Mouse (Mus musculus): Measurements from ENCODE around the gene Psmd13. TPM values are rescaled to one million over a fixed set of nuclear protein-coding genes. Genes with fewer than 3 reads are reported as not detected.

The Psmd13 gene
- polyA plus RNA-seq, 1 experiment from 2014 or later: 197 TPM

DNA sequence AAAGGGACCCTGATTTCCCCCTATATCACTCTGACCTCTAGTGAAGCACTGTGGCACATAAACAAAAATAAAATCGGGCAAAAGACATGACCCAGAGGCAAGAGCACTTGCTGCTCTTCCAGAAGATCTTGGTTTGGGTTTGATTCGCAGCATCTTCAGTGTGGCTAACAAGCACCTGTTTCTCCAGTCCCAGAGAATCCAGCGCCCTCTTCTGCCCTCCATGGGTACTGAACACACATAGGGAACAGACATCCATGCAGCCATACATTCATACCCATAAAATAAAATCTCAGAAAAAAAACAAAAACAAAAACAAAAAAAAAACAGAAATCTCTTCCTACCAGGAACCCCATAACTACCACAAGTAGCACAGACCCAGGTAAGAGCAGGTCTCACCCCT, 56.7 kb downstream of the Psmd13 start:
- Histone ChIP-seq H3K36me3 (ENCODE audit: control insufficient read depth, insufficient read depth, low read length) (no peaks in the 10 kb centered on the region), H3K4me3 (ENCODE audit: low read length) (no peak overlapping the region), H3K27me3 (replicated peaks; ENCODE audit: control insufficient read depth, insufficient read depth, low read length) (no peaks in the 10 kb centered on the region), H3K4me2 (ENCODE audit: low read depth, low read length) (no peak overlapping the region), H3K27ac (ENCODE audit: low read length) (no peak overlapping the region), H3K9me3 (ENCODE audit: control insufficient read depth, low read length) (no peaks in the 10 kb centered on the region), H3K9ac (ENCODE audit: low read depth, low read length) (no peak overlapping the region), H3K4me1 (ENCODE audit: control insufficient read depth, insufficient read depth, low read length) (peaks cover 27% of the 10 kb centered on the region)
- WGBS: 49% methylated on average over 3 of the region's 3 CpGs
- no peak for ATAC-seq

DNA sequence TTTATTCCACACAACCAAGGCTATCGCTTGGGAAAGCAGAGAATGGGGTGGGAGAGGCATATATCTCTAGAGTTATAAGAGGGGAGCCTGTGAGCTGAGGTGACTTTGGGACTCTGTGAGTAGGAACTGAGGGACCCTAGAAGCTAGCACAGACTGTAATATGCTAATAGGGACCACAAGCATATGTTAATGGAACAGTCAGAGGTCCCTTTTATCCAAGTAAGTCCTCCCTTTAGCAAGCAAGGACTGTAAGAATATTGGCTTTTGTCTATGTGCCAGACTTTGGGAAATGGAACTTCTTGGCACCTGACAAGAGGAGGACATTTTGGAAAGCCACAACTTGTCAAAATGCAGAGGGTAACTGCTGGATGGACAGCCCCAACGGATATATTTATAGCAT, 57.1 kb downstream of the Psmd13 start:
- no peak overlapping the region for H3K9ac ChIP-seq (ENCODE audit: low read depth, low read length)
- H3K4me1 ChIP-seq (ENCODE audit: control insufficient read depth, insufficient read depth, low read length): peaks cover 27% of the 10 kb centered on the region
- H3K27me3 ChIP-seq (replicated peaks; ENCODE audit: control insufficient read depth, insufficient read depth, low read length): no peaks in the 10 kb centered on the region
- no peaks in the 10 kb centered on the region for H3K9me3 ChIP-seq (ENCODE audit: control insufficient read depth, low read length)
- no peak overlapping the region for H3K4me3 ChIP-seq (ENCODE audit: low read length)
- ATAC-seq: no peak
- 39% methylated on average over 2 of the region's 2 CpGs for WGBS
- H3K36me3 ChIP-seq (ENCODE audit: control insufficient read depth, insufficient read depth, low read length): no peaks in the 10 kb centered on the region
- H3K27ac ChIP-seq (ENCODE audit: low read length): no peak overlapping the region
- no peak overlapping the region for H3K4me2 ChIP-seq (ENCODE audit: low read depth, low read length)

DNA sequence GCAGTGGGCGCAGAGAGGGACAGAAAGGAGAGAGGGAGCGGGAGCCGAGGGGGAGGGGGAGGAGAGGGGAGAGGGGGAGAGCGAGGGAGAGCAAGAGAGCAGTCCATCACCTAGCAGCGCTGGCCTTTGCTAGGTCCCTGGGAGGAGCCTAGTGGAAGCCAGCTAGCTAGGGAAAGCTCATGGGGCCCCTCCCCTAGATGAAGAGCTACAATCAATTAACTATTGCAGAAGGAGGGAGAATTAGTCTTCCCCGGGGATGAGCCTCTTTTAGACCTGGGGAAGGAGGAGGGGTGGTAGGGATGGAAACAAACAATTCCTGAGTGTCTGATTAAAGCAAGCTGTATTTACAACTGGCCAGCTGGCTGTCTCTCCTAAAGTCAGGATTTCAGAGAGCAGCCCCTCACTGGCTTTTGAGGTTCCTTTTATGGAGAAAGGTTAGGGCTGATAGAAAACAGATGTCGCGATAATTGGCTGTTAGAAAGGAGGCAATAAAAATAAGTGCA, 58.0 kb downstream of the Psmd13 start:
- 13% methylated on average over 8 of the region's 8 CpGs for WGBS
- Histone ChIP-seq H3K9me3 (ENCODE audit: control insufficient read depth, low read length) (no peaks in the 10 kb centered on the region), H3K27ac (ENCODE audit: low read length) (peak overlapping the region; percentile 11), H3K27me3 (replicated peaks; ENCODE audit: control insufficient read depth, insufficient read depth, low read length) (no peaks in the 10 kb centered on the region), H3K4me3 (ENCODE audit: low read length) (no peak overlapping the region), H3K36me3 (ENCODE audit: control insufficient read depth, insufficient read depth, low read length) (no peaks in the 10 kb centered on the region), H3K9ac (ENCODE audit: low read depth, low read length) (peak overlapping the region; percentile 12; the same call in 1 of the 2 replicates), H3K4me2 (ENCODE audit: low read depth, low read length) (peak overlapping the region; percentile 13; the same call in 1 of the 2 replicates), H3K4me1 (ENCODE audit: control insufficient read depth, insufficient read depth, low read length) (peaks cover 24% of the 10 kb centered on the region)
- peak; percentile 41; the same call in 1 of the 2 replicates for ATAC-seq

- peak; percentile 90 for ATAC-seq
Observed at GRCm38 (mm10) chr7:140941222-140942051, 59.7 kb downstream of the Psmd13 start, which contains the start of gene Pgghg. Pgghg (plus strand) TSS chr7:140941391.

GRCm38 (mm10) chr7:140942341-140942740, 60.6 kb downstream of the Psmd13 start:
- no peaks in the 10 kb centered on the region for H3K27me3 ChIP-seq (replicated peaks; ENCODE audit: control insufficient read depth, insufficient read depth, low read length)
- H3K9me3 ChIP-seq (ENCODE audit: control insufficient read depth, low read length): no peaks in the 10 kb centered on the region
- WGBS: 39% methylated on average over 9 of the region's 9 CpGs
- peak overlapping the region; percentile 59 for H3K4me3 ChIP-seq (ENCODE audit: low read length)
- peak overlapping the region; percentile 65 for H3K4me2 ChIP-seq (ENCODE audit: low read depth, low read length)
- peaks cover 24% of the 10 kb centered on the region for H3K4me1 ChIP-seq (ENCODE audit: control insufficient read depth, insufficient read depth, low read length)
- peak overlapping the region; percentile 72 for H3K9ac ChIP-seq (ENCODE audit: low read depth, low read length)
- H3K27ac ChIP-seq (ENCODE audit: low read length): peak overlapping the region; percentile 83
- peaks cover 11% of the 10 kb centered on the region for H3K36me3 ChIP-seq (ENCODE audit: control insufficient read depth, insufficient read depth, low read length)
- ATAC-seq: no peak

More at GRCm38 (mm10) chr7:140941222-140942051, 59.7 kb downstream of the Psmd13 start, which contains the start of gene Pgghg:
- H3K9me3 ChIP-seq (ENCODE audit: control insufficient read depth, low read length): no peaks in the 10 kb centered on the region
- peak within 1 kb of the TSS; percentile 59 for H3K4me3 ChIP-seq (ENCODE audit: low read length)
- peaks cover 24% of the 10 kb centered on the region for H3K4me1 ChIP-seq (ENCODE audit: control insufficient read depth, insufficient read depth, low read length)
- peak within 1 kb of the TSS; percentile 65 for H3K4me2 ChIP-seq (ENCODE audit: low read depth, low read length)
- 2% methylated on average over 33 of the region's 33 CpGs for WGBS
- H3K9ac ChIP-seq (ENCODE audit: low read depth, low read length): peak within 1 kb of the TSS; percentile 72
- H3K27ac ChIP-seq (ENCODE audit: low read length): peak within 1 kb of the TSS; percentile 83
- H3K27me3 ChIP-seq (replicated peaks; ENCODE audit: control insufficient read depth, insufficient read depth, low read length): no peaks in the 10 kb centered on the region
- H3K36me3 ChIP-seq (ENCODE audit: control insufficient read depth, insufficient read depth, low read length): peaks cover 11% of the 10 kb centered on the region

GRCm38 (mm10) chr7:140942811-140943210, 61.0 kb downstream of the Psmd13 start:
- H3K9ac ChIP-seq (ENCODE audit: low read depth, low read length): peak overlapping the region; percentile 72
- H3K4me3 ChIP-seq (ENCODE audit: low read length): no peak overlapping the region; the same call in 1 of the 2 replicates
- H3K27me3 ChIP-seq (replicated peaks; ENCODE audit: control insufficient read depth, insufficient read depth, low read length): no peaks in the 10 kb centered on the region
- H3K36me3 ChIP-seq (ENCODE audit: control insufficient read depth, insufficient read depth, low read length): peaks cover 13% of the 10 kb centered on the region
- no peaks in the 10 kb centered on the region for H3K9me3 ChIP-seq (ENCODE audit: control insufficient read depth, low read length)
- H3K27ac ChIP-seq (ENCODE audit: low read length): peak overlapping the region; percentile 83; the same call in 1 of the 2 replicates
- no peak for ATAC-seq
- H3K4me2 ChIP-seq (ENCODE audit: low read depth, low read length): peak overlapping the region; percentile 65
- WGBS: 92% methylated on average over 10 of the region's 10 CpGs
- peaks cover 24% of the 10 kb centered on the region for H3K4me1 ChIP-seq (ENCODE audit: control insufficient read depth, insufficient read depth, low read length)

DNA sequence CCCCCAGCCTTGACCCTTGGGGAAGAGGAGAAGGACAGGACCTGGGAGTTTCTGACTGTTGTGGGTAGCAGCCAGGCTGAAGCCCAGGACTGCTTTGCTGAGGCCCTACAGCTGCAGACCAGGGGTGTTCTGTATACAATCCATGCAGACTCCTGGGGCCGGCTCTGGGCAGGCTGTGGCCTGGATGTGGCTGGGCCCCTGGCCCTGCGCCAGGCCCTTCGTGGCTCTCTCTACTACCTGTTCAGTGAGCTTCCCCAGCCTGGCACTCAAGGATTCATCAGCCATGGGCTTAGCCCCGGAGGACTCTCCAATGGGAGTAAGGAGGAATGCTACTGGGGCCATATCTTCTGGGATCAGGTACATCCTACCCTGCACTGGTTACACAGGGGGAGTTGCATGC, 61.6 kb downstream of the Psmd13 start:
- H3K36me3 ChIP-seq (ENCODE audit: control insufficient read depth, insufficient read depth, low read length): peaks cover 19% of the 10 kb centered on the region
- H3K9me3 ChIP-seq (ENCODE audit: control insufficient read depth, low read length): no peaks in the 10 kb centered on the region
- 0 out of 2 replicates have a peak overlapping the region, but pooled peaks have one; percentile 83 for H3K27ac ChIP-seq (ENCODE audit: low read length)
- H3K9ac ChIP-seq (ENCODE audit: low read depth, low read length): peak overlapping the region; percentile 72
- ATAC-seq: no peak
- H3K4me3 ChIP-seq (ENCODE audit: low read length): no peak overlapping the region
- H3K4me1 ChIP-seq (ENCODE audit: control insufficient read depth, insufficient read depth, low read length): peaks cover 24% of the 10 kb centered on the region
- H3K27me3 ChIP-seq (replicated peaks; ENCODE audit: control insufficient read depth, insufficient read depth, low read length): no peaks in the 10 kb centered on the region
- H3K4me2 ChIP-seq (ENCODE audit: low read depth, low read length): no peak overlapping the region
- whole genome bisulfite sequencing: 68% methylated on average over 4 of the region's 4 CpGs

DNA sequence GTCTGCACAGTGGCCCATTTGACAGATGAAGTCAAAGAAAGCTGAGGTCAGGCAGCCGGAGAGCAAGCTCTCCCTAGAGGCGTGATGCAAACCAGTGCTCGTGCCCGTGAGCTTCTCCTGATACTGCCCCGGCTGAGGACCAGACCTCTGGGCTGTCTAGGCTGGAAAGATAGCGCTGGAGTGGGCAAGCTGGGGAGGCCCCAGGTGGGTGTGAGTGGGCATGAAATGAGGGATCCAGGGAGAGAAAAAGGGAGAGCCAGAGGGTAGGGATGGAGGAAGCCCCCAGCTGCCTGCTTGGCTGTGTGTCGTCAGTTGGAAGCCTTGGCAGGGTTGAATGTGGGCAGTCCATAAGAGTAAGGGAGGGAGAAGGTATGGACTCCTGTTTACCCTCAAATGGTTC, 62.5 kb downstream of the Psmd13 start:
- no peak for ATAC-seq
- peaks cover 24% of the 10 kb centered on the region for H3K4me1 ChIP-seq (ENCODE audit: control insufficient read depth, insufficient read depth, low read length)
- H3K9me3 ChIP-seq (ENCODE audit: control insufficient read depth, low read length): no peaks in the 10 kb centered on the region
- 87% methylated on average over 7 of the region's 7 CpGs for WGBS
- H3K9ac ChIP-seq (ENCODE audit: low read depth, low read length): no peak overlapping the region
- no peak overlapping the region for H3K27ac ChIP-seq (ENCODE audit: low read length)
- H3K4me2 ChIP-seq (ENCODE audit: low read depth, low read length): no peak overlapping the region
- no peaks in the 10 kb centered on the region for H3K27me3 ChIP-seq (replicated peaks; ENCODE audit: control insufficient read depth, insufficient read depth, low read length)
- H3K4me3 ChIP-seq (ENCODE audit: low read length): no peak overlapping the region
- H3K36me3 ChIP-seq (ENCODE audit: control insufficient read depth, insufficient read depth, low read length): peaks cover 21% of the 10 kb centered on the region

DNA sequence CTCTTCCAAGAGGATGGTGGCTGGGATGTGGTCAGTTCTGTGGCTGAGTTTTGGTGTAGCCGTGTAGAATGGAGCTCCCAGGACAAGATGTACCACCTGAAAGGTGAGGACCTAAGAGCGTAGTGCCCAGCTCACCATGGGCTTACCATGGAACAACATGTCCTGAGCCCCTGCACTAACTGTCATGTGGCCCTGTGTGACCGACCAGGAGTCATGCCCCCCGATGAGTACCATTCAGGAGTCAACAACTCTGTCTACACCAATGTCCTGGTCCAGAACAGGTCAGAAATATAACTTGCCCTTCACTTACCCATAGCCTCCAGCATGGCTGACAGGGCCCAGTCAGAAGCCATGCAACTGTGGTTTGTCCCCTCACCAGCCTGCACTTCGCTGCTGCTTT, 63.5 kb downstream of the Psmd13 start:
- no peak overlapping the region for H3K4me3 ChIP-seq (ENCODE audit: low read length)
- no peaks in the 10 kb centered on the region for H3K27me3 ChIP-seq (replicated peaks; ENCODE audit: control insufficient read depth, insufficient read depth, low read length)
- H3K4me2 ChIP-seq (ENCODE audit: low read depth, low read length): no peak overlapping the region
- no peaks in the 10 kb centered on the region for H3K9me3 ChIP-seq (ENCODE audit: control insufficient read depth, low read length)
- no peak overlapping the region for H3K27ac ChIP-seq (ENCODE audit: low read length)
- peaks cover 26% of the 10 kb centered on the region for H3K36me3 ChIP-seq (ENCODE audit: control insufficient read depth, insufficient read depth, low read length)
- ATAC-seq: no peak
- 95% methylated on average over 5 of the region's 5 CpGs for WGBS
- peaks cover 21% of the 10 kb centered on the region for H3K4me1 ChIP-seq (ENCODE audit: control insufficient read depth, insufficient read depth, low read length)
- H3K9ac ChIP-seq (ENCODE audit: low read depth, low read length): no peak overlapping the region

All from intestine, embryonic 16.5 days (tissue).